Comparison of ENCODE assay signal across 8 mouse cellular contexts in genomic region chr6:72389471-72389940, GRCm38 (mm10). TPM values are rescaled to one million over a fixed set of nuclear protein-coding genes. Genes with fewer than 3 reads are reported as not detected.
A peak's percentile ranks its signal among the peaks of the same experiment; 100 is the strongest.
DNase-seq lines count a peak whose midpoint lies in the region; ATAC-seq and TF ChIP-seq lines count a peak whose summit lies in the region.

No protein-coding gene starts in this region.

- DNase-seq in layer of hippocampus, adult 2 months (ENCODE audit: low spot score in 2 of 2) = no peak
- no peak for DNase-seq in layer of hippocampus, adult 9-11 months
- peak; percentile 96 for DNase-seq in G1E (ENCODE audit: low spot score)
- peak; percentile 89 for DNase-seq in c-Kit-positive CD71-positive TER-119-positive erythroid progenitor cells, embryonic 14.5 days (ENCODE audit: low spot score)
- no peak for DNase-seq in hindbrain, postnatal 0 days (ENCODE audit: low spot score)
- DNase-seq in Muller cell, postnatal 12 days (ENCODE audit: inconsistent ontology term) = no peak
- no peak for DNase-seq in cerebellum, adult 11-12 months

- H3K4me1 ChIP-seq in G1E (ENCODE audit: insufficient read depth, low read depth, low read length) = peaks cover 75% of the 10 kb centered on the region
- H3K4me1 ChIP-seq in hindbrain, postnatal 0 days (ENCODE audit: insufficient read depth, low read length) = 0 out of 2 replicates have a peak, but pooled peaks cover 5% of the 10 kb centered on the region
- H3K4me1 ChIP-seq in megakaryocyte, embryonic 14.5 days = peaks cover 73% of the 10 kb centered on the region

- H3K27ac ChIP-seq in layer of hippocampus, adult 2 months = peak overlapping the region; percentile 86
- H3K27ac ChIP-seq in hindbrain, postnatal 0 days = peak overlapping the region; percentile 67; the same call in 1 of the 2 replicates

- no peaks in the 10 kb centered on the region for H3K27me3 ChIP-seq in G1E (ENCODE audit: insufficient read depth, low read length)
- peaks cover 7% of the 10 kb centered on the region; the same call in 1 of the 2 replicates for H3K27me3 ChIP-seq in hindbrain, postnatal 0 days (ENCODE audit: insufficient read depth, low read length)
- no peaks in the 10 kb centered on the region for H3K27me3 ChIP-seq in megakaryocyte, embryonic 14.5 days (replicated peaks)

- peak overlapping the region; percentile 40 for H3K9ac ChIP-seq in hindbrain, postnatal 0 days (replicated peaks; ENCODE audit: low read length)

- peaks cover 77% of the 10 kb centered on the region for H3K36me3 ChIP-seq in G1E (replicated peaks)
- no peaks in the 10 kb centered on the region for H3K36me3 ChIP-seq in hindbrain, postnatal 0 days (ENCODE audit: insufficient read depth, low read length)
- peaks cover 63% of the 10 kb centered on the region for H3K36me3 ChIP-seq in megakaryocyte, embryonic 14.5 days (replicated peaks; ENCODE audit: low read length)

- peak overlapping the region; percentile 61 for H3K4me2 ChIP-seq in hindbrain, postnatal 0 days (ENCODE audit: low read depth, low read length)

- H3K4me3 ChIP-seq in layer of hippocampus, adult 2 months = peak overlapping the region; percentile 63
- peak overlapping the region; percentile 87 for H3K4me3 ChIP-seq in G1E (ENCODE audit: low read depth, low read length)
- peak overlapping the region; percentile 35 for H3K4me3 ChIP-seq in hindbrain, postnatal 0 days (ENCODE audit: low read length)
- peak overlapping the region; percentile 95 for H3K4me3 ChIP-seq in megakaryocyte, embryonic 14.5 days (replicated peaks)

- TF ChIP-seq CTCF in layer of hippocampus, adult 2 months (conservative IDR thresholded peaks at IDR 0.05) = no peak
- no peak for TF ChIP-seq CTCF in G1E (IDR thresholded peaks at IDR 0.05; ENCODE audit: low read depth, low read length)
- TF ChIP-seq CTCF in hindbrain, postnatal 0 days (IDR thresholded peaks at IDR 0.05; ENCODE audit: low read depth) = no peak

- no peaks in the 10 kb centered on the region for H3K9me3 ChIP-seq in G1E (replicated peaks)
- H3K9me3 ChIP-seq in hindbrain, postnatal 0 days (ENCODE audit: low read length) = no peaks in the 10 kb centered on the region
- no peaks in the 10 kb centered on the region for H3K9me3 ChIP-seq in megakaryocyte, embryonic 14.5 days

- 35% methylated on average over 13 of the region's 13 CpGs for WGBS in hindbrain, postnatal 0 days

- ATAC-seq in G1E (ENCODE audit: extremely low read depth, insufficient number of reproducible peaks, low FRiP score, poor library complexity, severe bottlenecking) = peak; percentile 84
- peak; percentile 33; the same call in 1 of the 2 replicates for ATAC-seq in hindbrain, postnatal 0 days

RNA-seq across cellular contexts. Expression of gene Vamp8, which starts 1.0 kb away (rescaled TPM):
- 10 to 100 TPM; 11.5 to 12.5 TPM for total RNA-seq in layer of hippocampus, adult 2 months (2021)
- total RNA-seq in G1E (2014; fragmentation: Nextera tagmentation) (58.1 and 72.6 TPM in 2 replicates), G1E (2017) (516 and 572 TPM in 2 replicates)
- 147 and 261 TPM in 2 replicates for polyA plus RNA-seq in G1E (2012)
- 7.2 and 17.4 TPM in 2 replicates for total RNA-seq in hindbrain, postnatal 0 days (2014; rRNA removed)
- 34.3 and 39.6 TPM in 2 replicates for polyA plus RNA-seq in hindbrain, postnatal 0 days (2015; fragmentation: Nextera tagmentation; extraction: Ambion mirVana)
- polyA plus RNA-seq in megakaryocyte, embryonic 14.5 days (2012; ENCODE audit: insufficient read depth, low replicate concordance) = 31.1 and 174 TPM in 2 replicates

RNA-seq across cellular contexts. Expression of gene Vamp5, which starts 9.2 kb away (rescaled TPM):
- 1 to 10 TPM; 3.9 to 4.6 TPM for total RNA-seq in layer of hippocampus, adult 2 months (2021)
- total RNA-seq in G1E (2014; fragmentation: Nextera tagmentation) (187 and 244 TPM in 2 replicates), G1E (2017) (163 and 182 TPM in 2 replicates)
- 133 and 183 TPM in 2 replicates for polyA plus RNA-seq in G1E (2012)
- 4.6 and 20.0 TPM in 2 replicates for total RNA-seq in hindbrain, postnatal 0 days (2014; rRNA removed)
- polyA plus RNA-seq in hindbrain, postnatal 0 days (2015; fragmentation: Nextera tagmentation; extraction: Ambion mirVana) = 11.9 and 12.9 TPM in 2 replicates
- 12.5 and 61.7 TPM in 2 replicates for polyA plus RNA-seq in megakaryocyte, embryonic 14.5 days (2012; ENCODE audit: insufficient read depth, low replicate concordance)

RNA-seq across cellular contexts. Expression of gene Rnf181, which starts 22.8 kb away (rescaled TPM):
- total RNA-seq in layer of hippocampus, adult 2 months (2021) = 10 to 100 TPM; 74.7 to 86.1 TPM
- total RNA-seq in G1E (2014; fragmentation: Nextera tagmentation) = 238 and 244 TPM in 2 replicates
- total RNA-seq in G1E (2017) = 153 and 179 TPM in 2 replicates
- 120 and 165 TPM in 2 replicates for polyA plus RNA-seq in G1E (2012)
- 70.6 and 72.7 TPM in 2 replicates for total RNA-seq in hindbrain, postnatal 0 days (2014; rRNA removed)
- polyA plus RNA-seq in hindbrain, postnatal 0 days (2015; fragmentation: Nextera tagmentation; extraction: Ambion mirVana) = 128 and 134 TPM in 2 replicates
- 64.6 and 113 TPM in 2 replicates for polyA plus RNA-seq in megakaryocyte, embryonic 14.5 days (2012; ENCODE audit: insufficient read depth, low replicate concordance)

RNA-seq across cellular contexts. Expression of gene Ggcx, which starts 24.6 kb away (rescaled TPM):
- total RNA-seq in layer of hippocampus, adult 2 months (2021) = 10 to 100 TPM; 24.2 to 30.3 TPM
- 25.9 and 27.8 TPM in 2 replicates for total RNA-seq in G1E (2014; fragmentation: Nextera tagmentation)
- total RNA-seq in G1E (2017) = 9.2 and 12.4 TPM in 2 replicates
- polyA plus RNA-seq in G1E (2012) = 6.5 and 6.7 TPM in 2 replicates
- total RNA-seq in hindbrain, postnatal 0 days (2014; rRNA removed) = 14.8 and 23.6 TPM in 2 replicates
- polyA plus RNA-seq in hindbrain, postnatal 0 days (2015; fragmentation: Nextera tagmentation; extraction: Ambion mirVana) = 10.6 and 14.6 TPM in 2 replicates
- polyA plus RNA-seq in megakaryocyte, embryonic 14.5 days (2012; ENCODE audit: insufficient read depth, low replicate concordance) = 4.8 and 8.6 TPM in 2 replicates

RNA-seq across cellular contexts. Expression of gene Tmem150a, which starts 34.3 kb away (rescaled TPM):
- 10 to 100 TPM in 1 of 2 experiments, 1 to 10 TPM in 1; 9.6 to 11.3 TPM for total RNA-seq in layer of hippocampus, adult 2 months (2021)
- 5.5 and 6.0 TPM in 2 replicates for total RNA-seq in G1E (2014; fragmentation: Nextera tagmentation)
- total RNA-seq in G1E (2017) = 0.55 and 1.2 TPM in 2 replicates
- polyA plus RNA-seq in G1E (2012) = 5.1 and 5.6 TPM in 2 replicates
- total RNA-seq in hindbrain, postnatal 0 days (2014; rRNA removed) = 23.6 and 35.3 TPM in 2 replicates
- polyA plus RNA-seq in hindbrain, postnatal 0 days (2015; fragmentation: Nextera tagmentation; extraction: Ambion mirVana) = 12.2 and 15.3 TPM in 2 replicates
- polyA plus RNA-seq in megakaryocyte, embryonic 14.5 days (2012; ENCODE audit: insufficient read depth, low replicate concordance) = 48.1 and 129 TPM in 2 replicates

Comparison
In these comparisons a context has a peak if more than half of its experiments do, and no peak if none do; other contexts are left out.
1. DNase-seq: peak in G1E (single experiment) and c-Kit-positive CD71-positive TER-119-positive erythroid progenitor cells, embryonic 14.5 days (single experiment); none in layer of hippocampus, adult 2 months (0 of 2), layer of hippocampus, adult 9-11 months (single experiment), hindbrain, postnatal 0 days (single experiment), Muller cell, postnatal 12 days (single experiment) and cerebellum, adult 11-12 months (single experiment).
2. H3K4me3 ChIP-seq: peak in every context shown above with its lines; median percentile 95 in megakaryocyte, embryonic 14.5 days; 87 in G1E; 63 in layer of hippocampus, adult 2 months; 35 in hindbrain, postnatal 0 days.